Mouse (Mus musculus) heart, postnatal 0 days (tissue): ENCODE measurements around the gene Prm3.

ENCODE experiments used
- CTCF ChIP-seq: IDR thresholded peaks from 2 replicates; pipeline ENCODE4 v1.5.1; 2016; ENCODE audit warnings: antibody characterized with exemption, control low read depth, low read depth
- EP300 ChIP-seq: IDR thresholded peaks from 2 replicates; pipeline ENCODE4 v1.6.1; 2016; ENCODE audit warnings: antibody characterized with exemption, low read depth

DNA sequence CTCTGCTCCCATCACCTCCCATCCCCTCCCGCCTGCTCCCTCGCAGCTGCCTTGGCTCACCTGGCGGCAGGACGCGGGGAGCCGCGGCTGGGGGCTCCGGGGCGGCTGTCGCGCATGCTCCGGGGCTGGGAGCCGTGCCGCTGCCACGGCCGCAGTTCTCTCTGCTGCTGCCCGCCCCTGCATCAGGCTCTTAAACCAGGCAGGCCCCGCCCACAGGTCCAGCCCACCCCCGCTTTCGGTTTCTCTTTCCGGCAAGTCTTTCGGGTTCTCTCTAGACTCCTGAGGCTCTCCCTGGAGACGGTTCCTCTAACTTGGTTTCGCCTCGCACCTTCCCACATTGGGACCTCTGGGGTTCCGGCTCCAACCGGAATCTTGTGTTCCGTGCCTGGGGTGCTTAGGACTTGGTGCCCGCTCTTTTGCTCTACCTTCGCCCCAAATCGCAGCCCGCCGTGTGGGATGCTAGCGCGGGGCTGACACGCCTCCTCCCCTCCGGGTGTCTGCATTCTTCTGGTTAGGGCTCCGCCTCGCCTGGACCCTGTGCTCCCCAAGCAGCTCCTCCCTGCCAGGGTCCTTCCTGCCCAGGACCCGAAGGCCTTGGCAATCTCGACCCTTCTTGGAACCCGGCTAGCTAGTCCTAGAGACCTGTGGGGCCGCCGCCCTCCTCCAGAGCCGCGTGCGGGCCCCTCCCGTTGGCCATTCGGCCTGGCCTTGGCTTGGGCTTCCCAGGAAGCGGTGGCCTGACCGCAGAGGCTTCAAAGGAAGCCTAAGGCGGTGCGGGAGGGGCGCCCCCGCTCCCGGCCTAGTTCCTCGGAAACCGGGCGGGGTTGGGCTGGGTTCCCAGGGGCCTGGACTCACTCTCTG is 5.1 kb downstream of the Prm3 start, which contains the start of gene Socs1:
- TF ChIP-seq CTCF: no peak
- TF ChIP-seq EP300: no peak; the same call in none of the 2 replicates
